Mouse (Mus musculus) hindbrain, postnatal 0 days (tissue): Measurements from ENCODE around the gene Isg20l2. TPM values are rescaled to one million over a fixed set of nuclear protein-coding genes. Genes with fewer than 3 reads are reported as not detected.

Experiments
- ATAC-seq: fragments of 200-750 bp; cut with Nextera tagmentation; 2 replicates; pipeline ENCODE4 v1.8.0; 2017; ENCODE audit warnings: mild to moderate bottlenecking, moderate TSS enrichment, moderate library complexity
- DNase-seq: peaks from one replicate; pipeline ENCODE4 v3.0.0-alpha.2; 2015; ENCODE audit warnings: low spot score
- H3K27ac ChIP-seq: fragments of 300-500 bp; sonication (generic); 2 replicates; pipeline ENCODE4 v1.5.1; 2014; ENCODE audit warnings: mild to moderate bottlenecking
- H3K27me3 ChIP-seq: fragments of 300-500 bp; sonication (generic); 2 replicates; pipeline ENCODE4 v1.6.1; 2014; ENCODE audit warnings: low read length, mixed read lengths; ENCODE audit not compliant: insufficient read depth
- H3K36me3 ChIP-seq: fragments of 300-500 bp; sonication (generic); 2 replicates; pipeline ENCODE4 v1.6.1; 2014; ENCODE audit warnings: low read length, mixed read lengths; ENCODE audit not compliant: insufficient read depth
- H3K4me1 ChIP-seq: fragments of 300-500 bp; sonication (generic); 2 replicates; pipeline ENCODE4 v1.6.1; 2014; ENCODE audit warnings: antibody characterized with exemption, low read length, mixed read lengths; ENCODE audit not compliant: insufficient read depth
- H3K4me2 ChIP-seq: fragments of 300-500 bp; sonication (generic); 2 replicates; pipeline ENCODE4 v1.6.1; 2014; ENCODE audit warnings: low read depth, mild to moderate bottlenecking, low read length, moderate library complexity, mixed read lengths
- H3K4me3 ChIP-seq: fragments of 300-500 bp; sonication (generic); 2 replicates; pipeline ENCODE4 v1.5.1; 2014; ENCODE audit warnings: low read length
- H3K9ac ChIP-seq: fragments of 300-500 bp; sonication (generic); replicated peaks from 2 replicates; pipeline ENCODE4 v1.6.1; 2014; ENCODE audit warnings: mild to moderate bottlenecking, low read length, moderate library complexity, mixed read lengths
- H3K9me3 ChIP-seq: fragments of 300-500 bp; sonication (generic); 2 replicates; pipeline ENCODE4 v1.6.1; 2016; ENCODE audit warnings: low read length, mixed read lengths
- CTCF ChIP-seq: IDR thresholded peaks from 2 replicates; pipeline ENCODE4 v1.5.1; 2016; ENCODE audit warnings: antibody characterized with exemption, control low read depth, low read depth
- WGBS: fragments of 180-500 bp; shearing (Covaris S2); extraction: QIAGEN DNeasy Blood & Tissue Kit; methylation state at CpG from one replicate; pipeline ENCODE4 v1.1.7; 2014; 5-methylcytosine and 5-hydroxymethylcytosine counted together
- polyA plus RNA-seq: library from polyadenylated mRNA; unstranded; fragments of >200 nt; fragmentation: Nextera tagmentation; extraction: Ambion mirVana; gene quantifications from 2 replicates; pipeline ENCODE4 v1.2.1, GENCODE M21; 2015
- total RNA-seq: library from RNA; depleted of rRNA; stranded (reverse); fragments of >200 nt; gene quantifications from 2 replicates; pipeline ENCODE4 v1.2.3, GENCODE M21; 2014

The Isg20l2 gene
- total and polyA plus RNA-seq, 2 experiments from 2014 or later = 19.1 to 26.2 TPM

DNA sequence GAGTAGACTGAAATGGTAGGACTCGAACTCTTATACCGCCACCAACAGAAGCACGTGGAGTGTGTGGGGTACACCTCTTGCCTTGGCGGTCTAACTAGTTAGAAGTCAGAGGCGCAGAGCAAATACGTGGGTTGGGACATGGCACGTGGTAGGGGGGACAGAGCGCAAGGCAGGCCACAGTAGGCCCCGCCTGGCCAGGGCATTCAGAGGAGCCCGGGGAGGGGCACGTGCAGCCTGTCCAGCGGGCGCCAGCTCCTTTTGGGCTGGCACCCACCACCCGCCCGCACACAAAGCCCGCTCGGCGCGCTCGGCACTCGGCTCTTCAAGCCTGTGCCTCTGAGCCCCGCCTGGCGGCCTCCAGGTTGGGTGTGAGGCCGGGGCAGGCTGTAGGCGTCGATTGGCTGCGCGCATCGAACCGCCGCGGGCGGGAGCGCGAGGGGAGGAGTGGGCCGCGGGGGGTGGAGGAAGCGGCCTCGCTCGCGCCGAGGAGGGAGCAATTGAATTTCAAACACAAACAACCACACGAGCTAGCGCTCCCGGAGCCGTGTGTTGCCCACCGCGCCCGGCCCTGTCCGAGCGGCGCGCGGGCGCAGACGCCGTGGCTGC lies 24.1 kb upstream of the Isg20l2 start, which contains the start of gene Hdgf:
Gene Hdgf, plus strand, starts transcription at position 442 of the 606 bp plus-strand sequence.
- Histone ChIP-seq H3K27me3 (no peaks in the 10 kb centered on the region), H3K4me1 (peaks cover 32% of the 10 kb centered on the region), H3K4me2 (peak within 1 kb of the TSS; percentile 95), H3K27ac (peak within 1 kb of the TSS; percentile 92), H3K9me3 (no peaks in the 10 kb centered on the region), H3K36me3 (no peaks in the 10 kb centered on the region), H3K4me3 (peak within 1 kb of the TSS; percentile 95), H3K9ac (peak within 1 kb of the TSS; percentile 92)
- 4% methylated on average over 46 of the region's 57 CpGs for WGBS
- ATAC-seq (peak; percentile 97), DNase-seq (peak; percentile 98)
- TF ChIP-seq CTCF = peak; percentile 46

DNA sequence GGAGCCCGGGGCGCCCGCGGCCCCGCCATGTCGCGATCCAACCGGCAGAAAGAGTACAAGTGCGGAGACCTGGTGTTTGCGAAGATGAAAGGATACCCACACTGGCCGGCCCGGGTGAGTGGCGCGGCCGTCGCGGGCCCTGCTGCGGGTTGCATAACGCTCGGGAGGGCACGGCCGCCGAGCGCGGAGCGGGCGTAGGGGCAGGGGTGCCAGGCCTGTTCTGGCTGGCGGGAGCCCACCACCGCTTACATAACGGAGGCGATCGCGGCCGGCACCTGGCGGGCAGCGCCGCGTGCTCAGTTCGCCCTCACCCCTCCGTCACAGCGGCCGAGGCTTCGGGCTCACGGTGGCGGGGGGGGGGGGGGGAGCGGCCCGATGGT lies 23.5 kb upstream of the Isg20l2 start:
- no peak for DNase-seq
- Histone ChIP-seq H3K4me2 (peak overlapping the region; percentile 95), H3K4me3 (peak overlapping the region; percentile 95), H3K27ac (peak overlapping the region; percentile 92), H3K4me1 (peaks cover 32% of the 10 kb centered on the region), H3K36me3 (no peaks in the 10 kb centered on the region), H3K9ac (peak overlapping the region; percentile 92), H3K9me3 (no peaks in the 10 kb centered on the region), H3K27me3 (no peaks in the 10 kb centered on the region)
- peak; percentile 8; the same call in 1 of the 2 replicates for ATAC-seq
- under 1% methylated on average over 40 of the region's 47 CpGs for WGBS
- TF ChIP-seq CTCF = no peak

DNA sequence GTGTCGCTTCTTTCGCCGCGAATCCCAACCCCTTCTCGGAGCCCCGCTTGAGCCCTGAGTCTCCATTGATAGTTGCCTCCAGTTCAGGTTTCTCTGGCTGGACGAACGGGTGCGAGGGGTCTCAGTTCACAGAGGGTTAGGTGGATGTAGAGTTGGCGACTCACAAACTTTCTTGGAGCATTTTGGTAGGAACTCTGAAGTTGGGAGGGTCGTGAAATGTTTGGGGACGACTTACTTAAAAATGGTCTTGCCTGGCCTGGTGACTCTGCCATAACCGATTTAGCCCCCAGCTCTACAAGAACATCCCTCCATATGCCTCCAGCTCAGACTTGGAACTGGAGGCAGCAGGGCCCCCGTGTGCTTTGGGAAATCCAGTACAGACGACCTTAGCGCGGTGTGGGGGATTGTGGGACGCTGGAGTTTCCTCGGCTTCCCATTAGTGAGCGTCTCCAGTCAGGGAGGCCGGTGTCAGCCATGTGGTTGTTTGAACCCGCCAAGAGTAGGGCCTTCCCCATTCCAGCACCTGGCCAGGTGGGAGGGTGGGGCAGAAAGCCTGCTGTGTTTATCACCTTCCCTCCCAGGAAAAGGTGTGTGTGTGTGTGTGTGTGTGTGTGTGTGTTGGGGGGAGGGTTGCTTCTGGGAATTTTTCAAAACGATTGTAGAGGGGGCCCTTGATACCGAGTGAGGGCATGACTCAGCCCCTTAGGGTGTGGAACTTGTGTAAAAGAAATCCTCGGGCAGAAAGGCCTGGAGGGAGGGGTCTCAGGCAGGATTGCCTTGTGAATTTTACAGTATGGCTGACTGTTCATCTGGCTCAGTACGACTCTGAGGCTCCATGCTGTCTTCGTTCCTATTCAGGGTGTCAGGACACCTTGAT lies 22.9 kb upstream of the Isg20l2 start:
- Histone ChIP-seq H3K4me3 (peak overlapping the region; percentile 95), H3K4me1 (peaks cover 32% of the 10 kb centered on the region), H3K36me3 (no peaks in the 10 kb centered on the region), H3K9me3 (no peaks in the 10 kb centered on the region), H3K9ac (peak overlapping the region; percentile 92), H3K4me2 (peak overlapping the region; percentile 95), H3K27ac (peak overlapping the region; percentile 92), H3K27me3 (no peaks in the 10 kb centered on the region)
- no peak for ATAC-seq
- TF ChIP-seq CTCF = no peak
- DNase-seq = peak; percentile 42
- WGBS = 1% methylated on average over 26 of the region's 27 CpGs

DNA sequence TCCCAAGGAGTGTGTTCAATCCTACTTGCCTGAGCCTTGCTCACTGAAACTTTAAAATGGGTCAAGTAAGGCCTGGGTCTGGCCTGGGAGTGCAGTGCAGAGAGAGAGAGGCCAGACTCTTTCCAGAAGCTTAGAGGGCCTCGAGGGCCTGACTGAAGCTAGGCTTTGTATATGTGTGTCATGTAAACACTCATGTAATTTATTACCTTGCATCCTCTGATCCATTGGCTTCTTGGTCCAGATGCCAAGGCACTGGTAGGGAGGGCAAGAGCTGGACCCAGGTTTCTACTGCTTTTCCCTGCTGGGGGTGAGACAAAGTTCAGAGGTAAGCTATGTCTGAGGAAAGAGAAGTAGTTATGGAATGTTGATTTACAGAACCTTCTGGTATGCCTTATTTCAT lies 22.2 kb upstream of the Isg20l2 start:
- DNase-seq (no peak), ATAC-seq (no peak)
- no peak for TF ChIP-seq CTCF
- Histone ChIP-seq H3K27ac (no peak overlapping the region), H3K36me3 (no peaks in the 10 kb centered on the region), H3K9ac (peak overlapping the region; percentile 92; the same call in 1 of the 2 replicates), H3K4me2 (peak overlapping the region; percentile 95), H3K4me3 (peak overlapping the region; percentile 95), H3K9me3 (no peaks in the 10 kb centered on the region), H3K4me1 (peaks cover 32% of the 10 kb centered on the region), H3K27me3 (no peaks in the 10 kb centered on the region)
- 16% methylated on average over 1 of the region's 1 CpGs for WGBS

DNA sequence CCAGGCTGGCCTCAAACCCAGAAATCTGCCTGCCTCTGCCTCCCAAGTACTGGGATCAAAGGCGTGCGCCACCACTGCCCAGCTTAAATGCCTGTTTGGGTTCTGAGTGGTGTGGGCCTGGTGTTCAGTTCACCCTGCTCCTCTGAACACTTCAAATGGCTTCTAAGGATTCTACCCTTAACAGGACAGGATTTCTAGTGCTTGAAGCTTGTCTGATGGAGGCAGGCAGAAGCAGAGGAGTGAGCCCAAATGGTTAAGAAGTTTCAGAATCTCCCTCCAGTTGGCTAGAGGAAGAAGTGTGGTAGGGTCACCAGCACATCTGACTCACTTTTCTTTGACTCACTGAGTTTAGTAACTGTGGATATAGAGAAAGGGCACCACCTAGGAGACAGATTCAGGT lies 20.7 kb upstream of the Isg20l2 start:
- H3K9me3 ChIP-seq = no peaks in the 10 kb centered on the region
- H3K4me3 ChIP-seq = no peak overlapping the region
- WGBS = 85% methylated on average over 2 of the region's 2 CpGs
- ATAC-seq = no peak
- no peak for DNase-seq
- TF ChIP-seq CTCF = no peak
- H3K4me2 ChIP-seq = peak overlapping the region; percentile 62; the same call in 1 of the 2 replicates
- no peaks in the 10 kb centered on the region for H3K27me3 ChIP-seq
- H3K4me1 ChIP-seq = peaks cover 32% of the 10 kb centered on the region
- peaks cover 6% of the 10 kb centered on the region for H3K36me3 ChIP-seq
- peak overlapping the region; percentile 86 for H3K27ac ChIP-seq
- no peak overlapping the region for H3K9ac ChIP-seq

DNA sequence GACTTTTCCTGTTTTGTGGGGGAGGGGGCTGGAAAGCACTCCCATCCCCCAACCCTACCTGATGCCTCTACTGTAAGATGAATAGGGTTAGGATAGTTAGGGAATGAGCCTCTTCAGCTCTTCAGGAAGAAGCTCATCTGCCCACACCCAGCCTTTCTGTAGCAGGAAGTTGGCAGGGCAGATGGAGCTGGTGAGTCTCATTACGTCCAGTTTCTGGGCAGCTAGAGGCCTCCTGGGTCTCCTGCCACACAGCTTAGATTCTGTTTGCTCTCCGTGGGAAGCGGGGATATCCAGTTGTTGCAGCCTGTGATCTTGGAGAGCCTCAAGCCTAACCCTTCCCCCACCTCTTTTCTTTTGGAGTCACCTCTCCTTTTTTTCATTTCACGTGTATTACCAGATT lies 20.2 kb upstream of the Isg20l2 start:
- Histone ChIP-seq H3K9me3 (no peaks in the 10 kb centered on the region), H3K27ac (peak overlapping the region; percentile 86), H3K27me3 (no peaks in the 10 kb centered on the region), H3K4me2 (peak overlapping the region; percentile 62), H3K4me1 (peaks cover 32% of the 10 kb centered on the region), H3K4me3 (peak overlapping the region; percentile 37), H3K9ac (peak overlapping the region; percentile 38; the same call in 1 of the 2 replicates), H3K36me3 (peaks cover 11% of the 10 kb centered on the region)
- TF ChIP-seq CTCF = no peak
- DNase-seq = peak; percentile 25
- WGBS = 6% methylated on average over 4 of the region's 4 CpGs
- ATAC-seq = no peak
